Mouse (Mus musculus) midbrain, embryonic 10.5 days (tissue): ENCODE data around the gene Sds. TPM values are rescaled to one million over a fixed set of nuclear protein-coding genes. Genes with fewer than 3 reads are reported as not detected.

Experiments used
- DNase-seq: peaks from one replicate; pipeline ENCODE4 v3.0.0-alpha.2; 2017; ENCODE audit warnings: low spot score
- H3K27ac ChIP-seq: fragments of 300-500 bp; sonication (generic); replicated peaks from 2 replicates; pipeline ENCODE4 v1.5.1; 2016; ENCODE audit warnings: mild to moderate bottlenecking
- H3K27me3 ChIP-seq: fragments of 300-500 bp; sonication (generic); 2 replicates; pipeline ENCODE4 v1.6.1; 2016; ENCODE audit warnings: low read depth, mild to moderate bottlenecking; ENCODE audit not compliant: poor library complexity, severe bottlenecking
- H3K36me3 ChIP-seq: fragments of 300-500 bp; sonication (generic); 2 replicates; pipeline ENCODE4 v1.6.1; 2016; ENCODE audit warnings: mild to moderate bottlenecking, moderate library complexity
- H3K4me1 ChIP-seq: fragments of 300-500 bp; sonication (generic); 2 replicates; pipeline ENCODE4 v1.6.1; 2016
- H3K4me3 ChIP-seq: fragments of 300-500 bp; sonication (generic); 2 replicates; pipeline ENCODE4 v1.5.1; 2016; ENCODE audit warnings: mild to moderate bottlenecking, moderate library complexity
- H3K9me3 ChIP-seq: fragments of 300-500 bp; sonication (generic); replicated peaks from 2 replicates; pipeline ENCODE4 v1.6.1; 2016; ENCODE audit warnings: mild to moderate bottlenecking
- whole genome bisulfite sequencing: fragments of 180-500 bp; shearing (Covaris S2); methylation state at CpG from one replicate; pipeline ENCODE4 v1.1.7; 2016; 5-methylcytosine and 5-hydroxymethylcytosine counted together
- polyA plus RNA-seq: library from polyadenylated mRNA; unstranded; fragments of >200 nt; fragmentation: Nextera tagmentation; extraction: Ambion mirVana; gene quantifications from 2 replicates; pipeline ENCODE4 v1.2.1, GENCODE M21; 2016

The Sds gene
- not detected in 2 replicates for polyA plus RNA-seq

DNA sequence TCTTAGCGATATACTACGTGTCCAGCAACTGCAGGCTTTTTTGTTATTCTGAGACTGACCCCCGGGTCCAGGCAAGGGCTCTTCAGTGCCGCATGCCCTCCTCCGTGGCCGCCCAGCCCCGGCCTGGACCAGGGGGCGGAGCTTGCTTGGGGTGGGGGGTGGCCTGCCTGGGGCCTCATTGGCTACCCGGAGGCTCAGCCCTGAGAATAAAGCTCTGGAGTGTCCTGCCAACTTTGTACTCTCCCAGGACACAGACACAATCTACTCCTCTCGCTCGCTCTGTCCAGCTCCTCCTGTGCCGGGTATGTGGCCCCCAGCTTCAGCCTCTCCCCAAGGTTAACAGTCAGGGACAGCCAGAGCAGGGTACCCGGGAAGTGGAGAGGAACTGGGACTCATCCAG is at the start of gene Sds:
Gene Sds (plus strand): TSS at position 231 of the 400 bp plus-strand sequence.
- Histone ChIP-seq H3K36me3 (no peaks in the 10 kb centered on the region), H3K27ac (no peak within 1 kb of the TSS; the same call in 1 of the 2 replicates), H3K27me3 (peaks cover 14% of the 10 kb centered on the region), H3K9me3 (no peaks in the 10 kb centered on the region), H3K4me3 (no peak within 1 kb of the TSS), H3K4me1 (peaks cover 14% of the 10 kb centered on the region)
- 12% methylated on average over 13 of the region's 13 CpGs for WGBS
- DNase-seq: no peak

DNA sequence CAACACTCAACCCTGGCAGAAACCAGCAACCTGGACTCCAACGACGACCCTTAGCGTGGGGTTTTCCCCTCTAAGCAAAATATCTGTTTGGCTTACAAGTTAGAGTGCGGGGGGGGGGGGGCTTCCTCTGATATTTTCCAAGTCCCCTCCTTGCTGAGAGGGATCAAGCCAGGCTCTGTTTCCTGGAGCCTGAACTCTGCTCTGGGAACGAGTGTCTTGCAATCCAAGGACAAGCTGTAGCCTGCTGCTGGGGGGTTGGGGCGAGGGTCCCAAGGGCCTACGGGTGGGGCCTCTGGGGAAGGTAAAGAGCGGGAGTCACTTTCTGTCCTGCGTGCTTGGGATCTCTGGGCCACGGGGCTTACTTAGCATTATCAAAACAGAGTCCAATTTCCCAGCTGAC is 49.8 kb upstream of the Sds start:
- 2% methylated on average over 10 of the region's 10 CpGs for WGBS

DNA sequence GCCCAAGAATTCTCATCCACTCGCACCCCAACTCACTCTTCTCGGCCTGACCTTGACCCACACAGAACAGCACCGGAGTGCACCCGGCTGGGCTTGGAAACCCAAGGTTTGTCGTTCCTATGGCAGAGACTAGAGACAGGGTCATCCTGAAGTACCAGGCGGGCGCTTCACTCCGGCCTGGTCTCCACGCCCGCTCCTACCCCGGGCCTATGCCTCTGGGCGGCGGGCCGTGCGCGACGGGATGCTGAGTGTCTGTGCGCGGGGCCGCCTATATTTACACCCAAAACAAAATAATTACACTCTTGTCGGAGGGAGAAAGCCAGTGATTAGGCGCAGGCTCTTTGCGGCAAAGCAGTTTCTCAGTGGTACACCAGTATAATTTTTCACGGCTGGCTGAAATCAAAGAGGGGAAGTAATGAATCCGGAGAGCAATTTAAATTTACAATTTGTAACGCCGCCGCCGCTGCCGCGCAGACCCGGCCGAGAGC is 48.8 kb upstream of the Sds start:
- Histone ChIP-seq H3K27me3 (peaks cover 100% of the 10 kb centered on the region), H3K9me3 (no peaks in the 10 kb centered on the region), H3K27ac (peak overlapping the region; percentile 64), H3K36me3 (no peaks in the 10 kb centered on the region), H3K4me1 (peaks cover 54% of the 10 kb centered on the region), H3K4me3 (peak overlapping the region; percentile 59)
- under 1% methylated on average over 33 of the region's 33 CpGs for WGBS
- peak; percentile 58 for DNase-seq

More for the DNA sequence above, 49.8 kb upstream of the Sds start:
- Histone ChIP-seq H3K9me3 (no peaks in the 10 kb centered on the region), H3K27me3 (peaks cover 100% of the 10 kb centered on the region), H3K4me3 (peak overlapping the region; percentile 59), H3K27ac (peak overlapping the region; percentile 71), H3K36me3 (no peaks in the 10 kb centered on the region), H3K4me1 (peaks cover 44% of the 10 kb centered on the region)
- peak; percentile 31 for DNase-seq

DNA sequence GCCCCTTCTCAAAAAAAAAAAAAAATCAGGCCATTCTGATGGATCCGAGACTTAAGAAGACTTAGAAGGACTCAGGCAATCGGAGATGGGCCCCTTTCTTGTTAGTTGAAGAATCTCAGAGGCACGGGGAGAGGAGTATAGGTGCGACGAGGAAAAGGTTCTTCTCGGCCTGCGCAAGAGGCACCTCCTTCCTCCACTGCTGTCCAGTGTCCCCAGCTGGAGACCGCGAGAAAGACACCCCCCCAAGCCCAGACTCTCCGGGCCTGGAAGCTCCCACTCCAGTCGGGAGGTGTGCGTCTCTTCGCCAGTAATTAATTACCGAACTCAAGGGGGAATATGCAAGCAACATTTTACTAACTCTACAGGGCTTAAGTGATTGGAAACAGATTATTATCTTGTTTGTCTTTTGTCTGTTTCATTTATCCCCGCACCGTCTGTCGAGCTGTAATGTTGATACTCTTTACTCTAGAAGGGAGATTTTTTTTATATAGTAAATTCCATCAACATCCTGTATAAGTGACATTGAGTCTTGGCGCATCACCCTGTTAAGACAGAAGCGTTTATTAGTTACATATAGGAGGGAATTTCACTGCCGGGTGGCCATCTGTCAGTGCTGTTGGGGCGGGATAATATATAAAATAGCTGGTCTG is 48.0 kb upstream of the Sds start:
- Histone ChIP-seq H3K36me3 (no peaks in the 10 kb centered on the region), H3K9me3 (no peaks in the 10 kb centered on the region), H3K27ac (peak overlapping the region; percentile 64), H3K4me1 (peaks cover 61% of the 10 kb centered on the region), H3K27me3 (peaks cover 100% of the 10 kb centered on the region), H3K4me3 (peak overlapping the region; percentile 59)
- 3% methylated on average over 21 of the region's 21 CpGs for WGBS
- peak; percentile 26 for DNase-seq

DNA sequence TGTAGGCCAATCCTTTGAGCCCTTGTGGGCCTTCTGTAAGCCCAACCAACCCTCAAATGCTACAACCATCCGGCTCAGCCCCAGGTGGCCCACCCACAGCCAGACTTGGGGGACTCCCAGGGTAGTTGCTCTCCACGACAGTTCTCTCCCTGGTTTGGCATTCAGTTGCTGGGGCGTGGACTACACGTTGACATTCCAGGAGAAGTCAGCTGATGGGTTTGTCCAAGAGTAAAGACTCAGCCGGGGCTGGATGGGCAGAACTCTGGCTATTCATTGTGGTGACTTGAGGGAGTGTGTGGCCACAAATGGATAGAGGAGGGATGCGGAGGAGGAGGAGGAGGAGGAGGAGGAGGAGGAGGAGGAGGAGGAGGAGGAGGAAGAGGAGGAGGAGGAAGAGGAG is 47.3 kb upstream of the Sds start:
- DNase-seq: peak; percentile 41
- Histone ChIP-seq H3K36me3 (no peaks in the 10 kb centered on the region), H3K27ac (no peak overlapping the region; the same call in 1 of the 2 replicates), H3K4me3 (peak overlapping the region; percentile 59), H3K4me1 (peaks cover 67% of the 10 kb centered on the region), H3K9me3 (no peaks in the 10 kb centered on the region), H3K27me3 (peaks cover 100% of the 10 kb centered on the region)
- 3% methylated on average over 6 of the region's 6 CpGs for WGBS

DNA sequence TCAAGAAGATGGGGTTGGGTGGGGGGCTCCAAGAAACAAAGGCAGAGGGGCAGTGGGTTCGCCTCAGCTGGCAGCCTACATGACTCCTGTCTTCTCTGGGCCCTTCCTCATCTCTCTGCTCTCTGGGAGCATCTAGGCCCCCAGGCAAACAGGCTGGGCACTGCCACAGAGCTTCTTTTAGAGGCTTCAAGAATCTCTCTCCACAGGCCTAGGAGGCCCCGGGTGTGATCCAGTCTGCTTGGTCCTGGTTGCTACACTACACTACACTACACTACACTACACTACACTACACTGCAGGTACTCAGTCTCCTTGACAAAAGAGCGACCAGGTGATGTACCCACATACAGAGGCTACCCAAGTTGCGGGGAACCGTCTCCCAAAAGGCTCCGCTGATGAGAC is 46.6 kb upstream of the Sds start:
- Histone ChIP-seq H3K4me1 (peaks cover 70% of the 10 kb centered on the region), H3K9me3 (no peaks in the 10 kb centered on the region), H3K36me3 (no peaks in the 10 kb centered on the region), H3K4me3 (peak overlapping the region; percentile 59), H3K27ac (peak overlapping the region; percentile 67), H3K27me3 (peaks cover 100% of the 10 kb centered on the region)
- DNase-seq: peak; percentile 29
- WGBS: 11% methylated on average over 6 of the region's 6 CpGs

DNA sequence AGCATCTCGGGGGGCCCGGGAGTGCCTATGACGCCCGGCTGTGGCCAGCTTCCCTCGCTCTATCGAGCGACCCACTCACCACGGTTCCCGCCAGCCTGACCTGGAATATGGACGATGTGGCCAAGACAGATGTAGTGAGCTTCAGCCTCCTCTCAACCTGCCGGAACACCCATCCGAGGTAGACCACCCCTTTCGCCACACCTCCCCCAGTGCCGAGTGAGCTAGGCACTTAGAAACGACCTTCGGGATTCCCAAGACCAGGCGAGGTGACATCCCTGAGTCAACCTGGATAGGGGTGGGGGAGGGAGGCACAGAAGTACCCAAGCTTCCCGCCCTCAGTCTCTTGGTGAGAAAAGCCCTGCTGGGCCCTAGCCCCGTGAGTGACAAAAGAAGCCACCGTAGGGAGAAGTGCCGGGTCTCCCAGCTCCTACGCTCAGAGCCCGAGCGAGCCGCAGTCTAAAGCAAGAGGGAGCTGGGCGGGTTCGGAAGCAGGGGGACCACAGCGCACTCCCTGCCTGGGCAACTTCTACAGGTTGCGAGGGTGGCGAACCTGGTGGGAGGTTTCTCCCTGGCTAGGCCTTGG is 45.2 kb upstream of the Sds start:
- peaks cover 100% of the 10 kb centered on the region for H3K27me3 ChIP-seq
- under 1% methylated on average over 30 of the region's 30 CpGs for WGBS
- DNase-seq: peak; percentile 64
- H3K36me3 ChIP-seq: no peaks in the 10 kb centered on the region; the same call in 1 of the 2 replicates
- H3K4me3 ChIP-seq: peak overlapping the region; percentile 59
- H3K4me1 ChIP-seq: peaks cover 79% of the 10 kb centered on the region
- H3K27ac ChIP-seq: peak overlapping the region; percentile 81
- H3K9me3 ChIP-seq: no peaks in the 10 kb centered on the region

DNA sequence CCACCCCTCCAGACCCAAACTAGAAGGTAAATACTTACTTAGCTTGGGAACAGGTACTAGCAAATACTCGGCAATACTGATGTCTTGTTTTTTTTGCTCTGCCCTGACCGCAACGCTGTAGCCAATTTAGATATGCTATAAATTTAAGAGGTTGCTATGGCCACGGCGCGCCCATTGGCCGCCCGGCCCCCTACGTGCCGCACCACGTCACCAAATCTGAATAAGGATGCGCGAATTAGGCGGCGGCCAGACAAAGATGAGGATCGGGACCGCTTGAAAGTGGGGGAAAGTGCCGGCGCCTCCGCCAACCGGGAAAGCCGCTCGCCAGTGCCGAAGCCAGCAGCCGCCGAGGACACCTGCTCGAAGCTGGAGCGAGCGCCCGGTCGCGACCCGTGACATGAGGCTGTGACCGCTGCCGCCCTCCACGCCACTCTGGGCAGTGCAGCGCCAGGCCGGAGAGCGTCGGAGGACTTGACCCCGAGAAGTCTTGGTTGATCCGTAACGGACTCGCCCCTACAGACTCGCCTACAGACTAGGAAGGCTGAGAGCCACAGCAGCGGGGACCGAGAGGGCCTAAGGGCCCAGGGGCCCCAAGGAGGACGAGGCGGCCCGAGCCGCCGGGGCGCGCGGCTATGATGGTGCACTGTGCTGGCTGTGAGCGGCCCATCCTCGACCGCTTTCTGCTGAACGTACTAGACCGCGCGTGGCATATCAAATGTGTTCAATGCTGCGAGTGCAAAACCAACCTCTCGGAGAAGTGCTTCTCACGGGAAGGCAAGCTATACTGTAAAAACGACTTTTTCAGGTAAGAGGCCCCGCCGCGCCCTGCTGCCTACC is 44.5 kb upstream of the Sds start, which contains the start of gene Lhx5:
Gene Lhx5 (plus strand): TSS at position 51 of the 837 bp plus-strand sequence.
- under 1% methylated on average over 69 of the region's 69 CpGs for WGBS
- Histone ChIP-seq H3K9me3 (no peaks in the 10 kb centered on the region), H3K4me3 (peak within 1 kb of the TSS; percentile 59), H3K27ac (peak within 1 kb of the TSS; percentile 91), H3K36me3 (peaks cover 2% of the 10 kb centered on the region; the same call in 1 of the 2 replicates), H3K27me3 (peaks cover 100% of the 10 kb centered on the region), H3K4me1 (peaks cover 81% of the 10 kb centered on the region)
- peak; percentile 75 for DNase-seq

DNA sequence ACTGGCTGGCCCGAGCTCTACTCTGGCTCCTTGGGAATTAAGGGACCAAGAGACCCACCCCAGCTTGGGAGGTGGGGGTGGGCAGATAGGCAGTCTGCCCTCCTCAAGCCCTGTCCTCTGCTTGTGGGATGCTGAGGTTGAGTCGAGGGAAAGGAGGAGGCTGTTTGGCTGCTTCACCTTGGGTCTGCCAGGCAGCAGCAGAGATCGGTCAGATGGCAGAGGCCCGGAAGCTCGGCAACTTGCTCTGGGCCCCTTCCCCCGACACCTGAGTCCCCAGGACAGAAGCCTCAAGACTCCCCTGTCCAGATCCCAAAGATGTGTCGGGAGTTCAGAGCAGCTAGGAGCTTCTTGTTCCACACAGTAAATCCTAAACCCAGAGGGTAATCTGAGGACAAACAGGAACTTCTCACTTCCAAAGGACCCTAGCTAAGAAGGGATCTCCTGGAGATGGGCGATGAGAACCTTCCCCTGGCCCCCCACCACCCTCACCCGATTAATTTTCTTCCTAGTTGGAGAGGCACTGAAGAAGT is 43.8 kb upstream of the Sds start:
- Histone ChIP-seq H3K9me3 (no peaks in the 10 kb centered on the region), H3K4me1 (peaks cover 81% of the 10 kb centered on the region), H3K27ac (peak overlapping the region; percentile 91), H3K4me3 (peak overlapping the region; percentile 59), H3K36me3 (peaks cover 3% of the 10 kb centered on the region; the same call in 1 of the 2 replicates), H3K27me3 (peaks cover 100% of the 10 kb centered on the region)
- WGBS: 2% methylated on average over 9 of the region's 9 CpGs
- DNase-seq: peak; percentile 53

DNA sequence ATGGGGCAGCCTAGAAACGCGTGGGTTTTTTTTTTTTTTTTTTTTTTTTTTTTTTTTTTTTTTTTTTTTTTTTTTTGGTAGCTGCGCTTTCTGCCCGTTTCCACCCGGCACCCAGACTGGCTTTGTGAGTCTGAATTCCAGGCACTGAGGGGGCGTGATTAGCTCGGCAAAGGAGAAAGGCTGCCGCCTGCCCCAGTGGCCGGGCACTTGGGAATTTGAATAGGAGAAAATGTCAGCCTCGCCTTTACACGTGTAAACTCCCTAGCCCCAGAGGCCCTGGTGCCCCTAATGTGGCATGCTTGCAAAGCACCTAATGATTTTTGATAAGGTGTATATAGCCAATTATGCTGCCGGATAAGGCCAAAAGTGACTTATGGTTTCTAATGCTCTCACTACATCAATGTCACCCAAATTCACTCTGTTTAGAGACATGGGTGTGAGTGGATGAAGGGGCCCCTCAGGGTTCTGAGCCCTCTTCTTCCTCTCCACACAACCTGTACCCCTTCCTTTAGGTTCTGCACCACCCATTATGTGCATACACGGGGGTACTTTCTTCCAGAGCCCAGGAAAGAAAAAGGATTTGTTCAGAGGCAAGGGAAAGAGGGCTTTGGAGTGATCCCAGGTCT is 43.1 kb upstream of the Sds start:
- peak overlapping the region; percentile 91 for H3K27ac ChIP-seq
- peak; percentile 40 for DNase-seq
- peaks cover 81% of the 10 kb centered on the region for H3K4me1 ChIP-seq
- H3K27me3 ChIP-seq: peaks cover 100% of the 10 kb centered on the region
- no peaks in the 10 kb centered on the region for H3K9me3 ChIP-seq
- under 1% methylated on average over 13 of the region's 13 CpGs for WGBS
- peak overlapping the region; percentile 59 for H3K4me3 ChIP-seq
- H3K36me3 ChIP-seq: peaks cover 3% of the 10 kb centered on the region; the same call in 1 of the 2 replicates

DNA sequence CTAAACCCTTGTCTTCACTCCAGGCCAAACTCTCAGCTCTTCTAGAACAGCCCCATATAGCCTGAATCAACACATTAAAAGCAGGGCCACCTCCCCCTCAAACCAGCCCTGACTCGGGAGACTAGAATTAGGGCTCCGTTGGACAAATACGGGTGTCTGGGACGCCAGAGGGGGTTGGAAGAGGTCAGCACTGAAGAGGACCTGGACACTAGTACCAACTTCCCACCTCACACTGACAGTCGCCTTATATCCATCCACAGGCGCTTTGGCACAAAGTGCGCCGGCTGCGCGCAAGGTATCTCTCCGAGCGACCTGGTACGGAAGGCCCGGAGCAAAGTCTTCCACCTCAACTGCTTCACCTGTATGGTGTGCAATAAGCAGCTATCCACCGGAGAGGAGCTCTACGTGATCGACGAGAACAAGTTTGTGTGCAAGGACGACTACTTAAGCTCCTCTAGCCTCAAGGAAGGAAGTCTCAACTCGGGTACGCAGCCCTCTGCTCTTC is 42.0 kb upstream of the Sds start:
- peaks cover 3% of the 10 kb centered on the region; the same call in 1 of the 2 replicates for H3K36me3 ChIP-seq
- H3K9me3 ChIP-seq: no peaks in the 10 kb centered on the region
- peaks cover 90% of the 10 kb centered on the region for H3K4me1 ChIP-seq
- DNase-seq: peak; percentile 38
- H3K27ac ChIP-seq: peak overlapping the region; percentile 91
- 3% methylated on average over 21 of the region's 21 CpGs for WGBS
- peak overlapping the region; percentile 59 for H3K4me3 ChIP-seq
- H3K27me3 ChIP-seq: peaks cover 100% of the 10 kb centered on the region
